Mouse (Mus musculus): Measurements from ENCODE around the gene Amacr.

DNA sequence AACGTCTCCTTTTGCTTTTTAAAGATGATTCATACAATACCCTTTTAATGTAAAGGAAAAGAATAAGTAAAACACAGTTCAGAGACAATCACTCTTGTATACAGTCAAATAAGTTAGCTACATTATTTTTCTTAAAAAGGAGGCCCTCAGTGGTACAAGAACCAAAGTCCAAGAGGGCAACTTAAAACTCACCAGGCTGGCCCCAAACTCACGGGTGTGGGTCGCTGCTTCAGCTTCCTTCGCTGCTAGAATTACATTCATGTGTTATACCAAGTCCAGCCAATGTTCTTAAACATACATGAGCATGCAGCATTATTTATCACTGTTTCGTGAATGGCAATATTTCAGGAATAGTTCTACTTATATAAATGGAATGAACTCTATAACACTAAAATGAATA, 10.8 kb upstream of the Amacr start:
- TF ChIP-seq CHD1 (IDR thresholded peaks at IDR 0.05; ENCODE audit: low read depth, low read length) (no peak), CTCF (conservative IDR thresholded peaks at IDR 0.05 in 1 of 2, IDR thresholded peaks at IDR 0.05 in 1 of 2; ENCODE audit: low read depth in 2 of 2, low read length in 2 of 2) (no peak)

All from CH12.LX (cell line).